Mouse (Mus musculus): Measurements from ENCODE around the gene 1110008L16Rik.
"Not testable (repeated sequence)": the region's sequence is repeated elsewhere in the genome, so short reads cannot be mapped to it uniquely, and the experiment has no call there.

1110008L16Rik gene

GRCm38 (mm10) chr12:55392733-55393577, 93.6 kb downstream of the 1110008L16Rik start:
- DNase-seq (ENCODE audit: inconsistent ontology term): peak; percentile 49

GRCm38 (mm10) chr12:55395601-55396000, 96.2 kb downstream of the 1110008L16Rik start:
- DNase-seq (ENCODE audit: inconsistent ontology term): not testable (repeated sequence)

- no peak for DNase-seq (ENCODE audit: inconsistent ontology term)
These were observed 97.2 kb downstream of the 1110008L16Rik start for GRCm38 (mm10) chr12:55396536-55396935.

- no peak for DNase-seq (ENCODE audit: inconsistent ontology term)
These were observed 98.3 kb downstream of the 1110008L16Rik start for GRCm38 (mm10) chr12:55397544-55398239.

GRCm38 (mm10) chr12:55398240-55399127, 99.1 kb downstream of the 1110008L16Rik start:
- DNase-seq (ENCODE audit: inconsistent ontology term): peak; percentile 96

- no peak for DNase-seq (ENCODE audit: inconsistent ontology term)
These were observed 99.8 kb downstream of the 1110008L16Rik start for GRCm38 (mm10) chr12:55399128-55399677.

- no peak for DNase-seq (ENCODE audit: inconsistent ontology term)
These were observed 108.5 kb downstream of the 1110008L16Rik start for GRCm38 (mm10) chr12:55407888-55408287.

- no peak for DNase-seq (ENCODE audit: inconsistent ontology term)
These were observed 115.9 kb downstream of the 1110008L16Rik start for GRCm38 (mm10) chr12:55415255-55415654.

- no peak for DNase-seq (ENCODE audit: inconsistent ontology term)
These were observed 116.4 kb downstream of the 1110008L16Rik start for GRCm38 (mm10) chr12:55415762-55416161.

GRCm38 (mm10) chr12:55420220-55420619, 120.8 kb downstream of the 1110008L16Rik start:
- DNase-seq (ENCODE audit: inconsistent ontology term): no peak

GRCm38 (mm10) chr12:55422057-55422456, 122.7 kb downstream of the 1110008L16Rik start:
- DNase-seq (ENCODE audit: inconsistent ontology term): no peak

GRCm38 (mm10) chr12:55426300-55426699, 126.9 kb downstream of the 1110008L16Rik start:
- DNase-seq (ENCODE audit: inconsistent ontology term): no peak

- no peak for DNase-seq (ENCODE audit: inconsistent ontology term)
These were observed 129.8 kb downstream of the 1110008L16Rik start for GRCm38 (mm10) chr12:55429201-55429600.

- DNase-seq (ENCODE audit: inconsistent ontology term): no peak
These were observed 130.6 kb downstream of the 1110008L16Rik start for GRCm38 (mm10) chr12:55429956-55430355.

Data from Muller cell, postnatal 12 days (primary cell).